Mouse (Mus musculus) CH12.LX (cell line): Measurements from ENCODE around the gene Timd2. TPM values are rescaled to one million over a fixed set of nuclear protein-coding genes. Genes with fewer than 3 reads are reported as not detected.
"Not testable (repeated sequence)": the region's sequence is repeated elsewhere in the genome, so short reads cannot be mapped to it uniquely, and the experiment has no call there.

Experiments
- DNase-seq: peaks from one replicate; pipeline ENCODE4 v3.0.0-alpha.2; 2013; ENCODE audit errors: extremely low read depth
- H3K27ac ChIP-seq: 2 replicates; pipeline ENCODE4 v1.5.1; 2012; ENCODE audit warnings: low read depth, mild to moderate bottlenecking, control low read depth, moderate library complexity; ENCODE audit not compliant: insufficient read depth
- H3K27me3 ChIP-seq: replicated peaks from 2 replicates; pipeline ENCODE3; 2012; ENCODE audit warnings: inconsistent platforms
- H3K36me3 ChIP-seq, 2 experiments: replicated peaks in 1 of 2; 2 replicates each; pipeline versions ENCODE3 to v1.6.1; 2012; ENCODE audit warnings: inconsistent platforms in 1 of 2, low read length in 1 of 2, mild to moderate bottlenecking in 1 of 2, mixed read lengths in 1 of 2, moderate library complexity in 1 of 2; ENCODE audit not compliant: control insufficient read depth in 1 of 2, insufficient read depth in 1 of 2
- H3K4me1 ChIP-seq, 2 experiments: 2 replicates each; pipeline ENCODE4 v1.6.1; 2012; ENCODE audit warnings: inconsistent platforms in 1 of 2, moderate library complexity in 1 of 2; ENCODE audit not compliant: insufficient read depth in 2 of 2, control insufficient read depth in 1 of 2
- H3K4me2 ChIP-seq: 2 replicates; pipeline ENCODE4 v1.6.1; 2012; ENCODE audit warnings: low read depth, mild to moderate bottlenecking, control low read depth; ENCODE audit not compliant: poor library complexity, insufficient read depth, severe bottlenecking
- H3K4me3 ChIP-seq, 3 experiments: fragments of 150-350 bp in 1 of 3; sonication (generic) in 1 of 3; replicated peaks in 1 of 3; 2 replicates each; pipeline versions ENCODE3 to v1.5.1; 2011 to 2012; ENCODE audit warnings: low read depth in 2 of 3, low read length in 2 of 3, mild to moderate bottlenecking in 2 of 3, moderate library complexity in 2 of 3, control low read depth in 1 of 3, improper control_type of control experiment in 1 of 3, inconsistent platforms in 1 of 3, mixed read lengths in 1 of 3; ENCODE audit not compliant: poor library complexity in 1 of 3
- H3K79me2 ChIP-seq: replicated peaks from 2 replicates; pipeline ENCODE4 v1.6.1; 2012; ENCODE audit warnings: mild to moderate bottlenecking, moderate library complexity; ENCODE audit not compliant: control insufficient read depth, poor library complexity, insufficient read depth, severe bottlenecking; ENCODE audit errors: extremely low read depth
- H3K9ac ChIP-seq: 2 replicates; pipeline ENCODE4 v1.6.1; 2012; ENCODE audit warnings: low read depth, mild to moderate bottlenecking, control low read depth, moderate library complexity; ENCODE audit not compliant: insufficient read depth
- H3K9me3 ChIP-seq: replicated peaks from 2 replicates; pipeline ENCODE3; 2012; ENCODE audit warnings: low read length, inconsistent platforms, mixed read lengths
- BHLHE40 ChIP-seq: IDR thresholded peaks from 2 replicates; pipeline ENCODE4 v1.6.1; 2011; ENCODE audit warnings: mild to moderate bottlenecking, low read depth, low read length, improper control_type of control experiment
- CHD1 ChIP-seq: IDR thresholded peaks from 2 replicates; pipeline ENCODE4 v1.6.1; 2012; ENCODE audit warnings: low read depth, low read length, improper control_type of control experiment, inconsistent platforms
- CTCF ChIP-seq, 2 experiments: IDR thresholded peaks in 1 of 2; conservative IDR thresholded peaks in 1 of 2; 2 replicates each; pipeline ENCODE4 v1.5.1; 2011 to 2012; ENCODE audit warnings: low read depth in 2 of 2, low read length in 2 of 2, improper control_type of control experiment in 1 of 2, inconsistent platforms in 1 of 2, mild to moderate bottlenecking in 1 of 2, moderate library complexity in 1 of 2
- ELF1 ChIP-seq: IDR thresholded peaks from 2 replicates; pipeline ENCODE4 v1.6.1; 2014; ENCODE audit warnings: low read depth, mild to moderate bottlenecking, inconsistent platforms, low read length, improper control_type of control experiment
- GABPA ChIP-seq: IDR thresholded peaks from 2 replicates; pipeline ENCODE4 v1.6.1; 2012; ENCODE audit warnings: low read depth, low read length, improper control_type of control experiment, inconsistent platforms; ENCODE audit not compliant: insufficient replicate concordance
- JUN ChIP-seq: IDR thresholded peaks from 2 replicates; pipeline ENCODE4 v1.6.1; 2011; ENCODE audit warnings: low read depth, mild to moderate bottlenecking, low read length, improper control_type of control experiment, moderate library complexity; ENCODE audit not compliant: insufficient read depth
- MAFK ChIP-seq: IDR thresholded peaks from 2 replicates; pipeline ENCODE4 v1.6.1; 2011; ENCODE audit warnings: low read length, improper control_type of control experiment; ENCODE audit not compliant: insufficient replicate concordance
- MXI1 ChIP-seq: IDR thresholded peaks from 2 replicates; pipeline ENCODE4 v1.6.1; 2011; ENCODE audit warnings: mild to moderate bottlenecking, low read depth, low read length, improper control_type of control experiment
- PAX5 ChIP-seq: IDR thresholded peaks from 2 replicates; pipeline ENCODE4 v1.6.1; 2012; ENCODE audit warnings: low read length, inconsistent platforms, mixed read lengths
- POLR2AphosphoS2 ChIP-seq: IDR thresholded peaks from 2 replicates; pipeline ENCODE4 v1.6.1; 2011; ENCODE audit warnings: low read depth, low read length, improper control_type of control experiment
- RAD21 ChIP-seq: IDR thresholded peaks from 2 replicates; pipeline ENCODE4 v1.6.1; 2011; ENCODE audit warnings: low read depth, mild to moderate bottlenecking, low read length, improper control_type of control experiment, moderate library complexity
- SMC3 ChIP-seq: IDR thresholded peaks from 2 replicates; pipeline ENCODE4 v1.6.1; 2011; ENCODE audit warnings: low read depth, low read length, improper control_type of control experiment
- TBP ChIP-seq: conservative IDR thresholded peaks from 2 replicates; pipeline ENCODE4 v1.6.1; 2011; ENCODE audit warnings: low read depth, low read length, improper control_type of control experiment
- ZKSCAN1 ChIP-seq: IDR thresholded peaks from 2 replicates; pipeline ENCODE4 v1.6.1; 2012; ENCODE audit warnings: low read depth, inconsistent platforms, low read length, improper control_type of control experiment, borderline replicate concordance
- dilution Hi-C: fragments of 300-500 bp; cut with MboI; formaldehyde crosslinking; loops from 2 replicates; pipeline ENCODE4 v1.14.3; 2020; ENCODE audit warnings: low sequenced_read_pairs; ENCODE audit not compliant: extremely low pct_unique_long_range_greater_than_20kb, extremely low pct_ligation_motif_present
- in situ Hi-C: fragments of 300-500 bp; cut with MboI; formaldehyde crosslinking; loops from 3 replicates; pipeline ENCODE4 v1.14.3; 2019; ENCODE audit warnings: low sequenced_read_pairs, low pct_ligation_motif_present, low pct_unique_long_range_greater_than_20kb, mixed read lengths
- polyA plus RNA-seq: library from polyadenylated mRNA; unstranded; fragments of >175 nt; gene quantifications from 2 replicates; pipeline ENCODE4 v1.2.1, GENCODE M21; 2012; ENCODE audit warnings: low read depth; ENCODE audit not compliant: insufficient read length
- total RNA-seq, 2 experiments: library from RNA; depleted of rRNA; stranded (reverse); fragments of 300-350 nt in 1 of 2; fragments of >200 nt in 1 of 2; gene quantifications; 2 replicates each; pipeline ENCODE4 v1.2.3; 2012 to 2014

The Timd2 gene
- total and polyA plus RNA-seq, 3 experiments, result 66.3 to 241 (median 119) TPM

DNA sequence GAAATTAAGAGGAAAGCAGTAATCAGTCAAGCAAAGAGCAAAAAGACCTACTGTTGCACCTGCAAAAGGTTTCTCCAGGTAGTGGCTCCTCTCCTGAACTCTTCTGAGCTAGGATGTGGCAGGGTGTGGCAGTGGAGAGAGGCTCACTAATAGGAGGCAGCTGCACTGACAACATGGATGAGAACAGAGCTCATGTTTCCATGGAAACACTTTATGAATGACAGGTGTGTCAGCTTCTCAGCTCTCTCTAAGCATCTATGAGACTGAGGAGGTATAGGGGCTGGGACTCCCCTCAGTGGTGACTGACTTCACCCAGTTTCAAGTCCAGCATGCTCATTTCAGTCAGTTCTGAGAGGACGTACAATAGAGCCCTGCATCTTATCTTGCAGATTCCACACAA, 62.0 kb downstream of the Timd2 start:
- Histone ChIP-seq H3K4me3 (no peak overlapping the region), H3K4me1 (no peaks in the 10 kb centered on the region), H3K36me3 (no peaks in the 10 kb centered on the region), H3K27me3 (no peaks in the 10 kb centered on the region), H3K9ac (no peak overlapping the region), H3K79me2 (no peaks in the 10 kb centered on the region), H3K27ac (no peak overlapping the region), H3K9me3 (no peaks in the 10 kb centered on the region), H3K4me2 (no peak overlapping the region)
- TF ChIP-seq ZKSCAN1 (no peak), TBP (no peak), MAFK (no peak), MXI1 (no peak), POLR2AphosphoS2 (no peak)
- dilution Hi-C loops, result no loop called here
- no peak for DNase-seq
- in situ Hi-C loops, result loop anchor here (5.0 kb wide), 1 partner anchor 32 kb away; no protein-coding TSS in a partner anchor

DNA sequence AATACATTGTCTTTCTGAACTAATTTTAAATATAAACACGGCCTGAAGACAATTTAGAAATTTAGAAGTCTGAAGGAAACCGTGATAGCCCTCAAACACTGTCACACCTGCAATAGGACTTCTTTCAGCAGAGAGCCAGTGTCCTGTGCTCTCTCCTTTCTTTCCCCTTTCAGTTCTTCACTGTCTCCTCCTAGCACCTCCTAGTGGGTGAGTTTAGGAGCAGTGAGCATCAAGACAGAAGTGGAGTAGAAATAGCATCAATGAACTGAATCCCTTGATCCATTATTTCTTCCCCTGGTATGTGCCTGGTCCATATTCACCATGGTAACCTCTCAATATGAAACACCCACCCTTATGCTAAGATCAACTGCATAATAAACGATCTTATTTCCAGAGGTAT, 70.3 kb downstream of the Timd2 start:
- H3K27ac ChIP-seq, result no peak overlapping the region
- no peak overlapping the region for H3K4me2 ChIP-seq
- in situ Hi-C loops, result no loop called here
- no peaks in the 10 kb centered on the region for H3K79me2 ChIP-seq
- no peaks in the 10 kb centered on the region for H3K9me3 ChIP-seq
- peak; percentile 54 for DNase-seq
- H3K4me1 ChIP-seq, result peaks cover 3 to 45% of the 10 kb centered on the region in 2 experiments; a peak in 3 of 4 replicates
- H3K27me3 ChIP-seq, result no peaks in the 10 kb centered on the region
- dilution Hi-C loops, result no loop called here
- H3K36me3 ChIP-seq, result no peaks in the 10 kb centered on the region
- H3K4me3 ChIP-seq, result no peak overlapping the region
- no peak overlapping the region for H3K9ac ChIP-seq
- peak in 1 of 2 experiments; percentile 68; a peak in 2 of 4 replicates for TF ChIP-seq CTCF (conservative IDR thresholded peaks at IDR 0.05 in 1 of 2, IDR thresholded peaks at IDR 0.05 in 1 of 2; ENCODE audit: low read depth in 2 of 2, low read length in 2 of 2)
- TF ChIP-seq CHD1, result no peak
- no peak for TF ChIP-seq PAX5
- TF ChIP-seq JUN, result no peak
- no peak for TF ChIP-seq BHLHE40
- no peak for TF ChIP-seq GABPA
- TF ChIP-seq ZKSCAN1, result no peak
- peak; percentile 61 for TF ChIP-seq SMC3
- no peak for TF ChIP-seq ELF1
- peak; percentile 41 for TF ChIP-seq RAD21

DNA sequence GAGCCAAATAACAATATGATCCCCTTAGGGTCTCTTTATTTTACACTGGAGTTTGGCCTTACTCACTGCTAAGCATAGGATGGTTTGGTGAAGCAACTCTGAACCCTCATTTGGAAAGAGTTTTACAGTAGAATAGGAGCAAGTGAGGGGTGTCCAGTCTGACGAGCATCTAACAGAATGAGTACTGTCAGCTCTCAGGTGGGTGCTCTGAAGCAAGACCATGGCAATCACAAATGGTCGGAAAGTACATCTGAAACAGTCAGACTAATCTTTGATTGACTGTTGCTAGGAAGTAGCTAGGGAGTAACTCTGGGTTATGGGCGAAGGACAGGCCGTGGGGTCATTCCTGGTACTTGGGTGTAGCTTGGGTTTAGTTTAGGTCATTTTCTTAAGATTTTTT, 71.3 kb downstream of the Timd2 start:
- H3K4me2 ChIP-seq, H3K27ac ChIP-seq, H3K27me3 ChIP-seq, H3K9me3 ChIP-seq, H3K36me3 ChIP-seq, H3K4me3 ChIP-seq, in situ Hi-C loops, H3K79me2 ChIP-seq, H3K9ac ChIP-seq, dilution Hi-C loops: not testable (repeated sequence)
- H3K4me1 ChIP-seq, result peaks cover 5 to 45% of the 10 kb centered on the region in 2 experiments; a peak in 3 of 4 replicates
- peak; percentile 53 for DNase-seq
